Mouse (Mus musculus) embryonic stem cell, embryonic (primary cell): ENCODE data around the gene Irgc1.

ENCODE experiments used
- CTCF ChIA-PET, 4 experiments: fragments of 300-600 bp in 2 of 4; fragments of 350-600 bp in 2 of 4; sonication (Branson Sonifier 250); formaldehyde crosslinking; loops; one replicate each; lab custom pipeline; 2022; ENCODE audit warnings: inconsistent platforms in 2 of 4; lab: Charles Lee
- POLR2A ChIA-PET, 4 experiments: fragments of 300-600 bp in 2 of 4; fragments of 350-600 bp in 2 of 4; sonication (Branson Sonifier 250); formaldehyde crosslinking; loops; one replicate each; lab custom pipeline; 2022; ENCODE audit warnings: antibody characterized with exemption in 4 of 4, inconsistent platforms in 1 of 4; lab: Charles Lee

Irgc1 gene

GRCm38 (mm10) chr7:24451855-24452311, at the start of gene Irgc1:
Gene Irgc1 (minus strand): TSS chr7:24452297.
- POLR2A ChIA-PET = interaction anchor here in 3 of 4 experiments (0.6 to 4.5 kb wide), 12 partner anchors 9 to 168 kb away, joined by 3 to 25 read pairs (median 4); partner anchors contain the start of genes Plaur (in 2 of the 3), Irgq (in 1 of the 3) and Zfp428 (in 1 of the 3)
- CTCF ChIA-PET = interaction anchor here (0.9 to 4.0 kb wide), 8 partner anchors 10 to 22 kb away, joined by 3 to 23 read pairs (median 8); no protein-coding TSS in a partner anchor

- ChIA-PET POLR2A (interaction anchor here in 2 of 4 experiments (0.7 to 11.8 kb wide), 8 partner anchors 8 to 39 kb away, joined by 3 to 133 read pairs (median 3); partner anchors contain the start of gene Cadm4 (in 1 of the 2)), CTCF (interaction anchor here (0.6 to 2.9 kb wide), 46 partner anchors 9 to 1124 kb away, joined by 3 to 21 read pairs (median 4); partner anchors contain the start of genes Cadm4 (in 1 of the 4), Irgq (in 1 of the 4), Rabac1 (in 1 of the 4) and Xrcc1 (in 1 of the 4))
Measured at GRCm38 (mm10) chr7:24501492-24501891, 49.4 kb upstream of the Irgc1 start.

- ChIA-PET POLR2A (interaction anchor here in 3 of 4 experiments (0.5 to 11.8 kb wide), 10 partner anchors 9 to 164 kb away, joined by 3 to 133 read pairs (median 3); partner anchors contain the start of gene Cadm4 (in 1 of the 3)), CTCF (interaction anchor here (0.6 to 2.9 kb wide), 59 partner anchors 8 to 1369 kb away, joined by 3 to 21 read pairs (median 4); partner anchors contain the start of genes Cadm4 (in 2 of the 4), Xrcc1 (in 2 of the 4), Irgq (in 1 of the 4) and Pinlyp (in 1 of the 4))
Measured at GRCm38 (mm10) chr7:24500929-24501328, 48.8 kb upstream of the Irgc1 start.

- CTCF ChIA-PET = interaction anchor here (0.5 to 2.9 kb wide), 32 partner anchors 8 to 334 kb away, joined by 3 to 21 read pairs (median 4); partner anchors contain the start of genes AC161166.1 (in 1 of the 4), Cadm4 (in 1 of the 4), Irgq (in 1 of the 4) and Plaur (in 1 of the 4)
- POLR2A ChIA-PET = interaction anchor here in 3 of 4 experiments (0.8 to 11.8 kb wide), 14 partner anchors 11 to 200 kb away, joined by 3 to 133 read pairs (median 6); partner anchors contain the start of genes Pinlyp (in 1 of the 3) and Xrcc1 (in 1 of the 3)
Measured at GRCm38 (mm10) chr7:24499856-24500577, 47.9 kb upstream of the Irgc1 start.

- POLR2A ChIA-PET = interaction anchor here in 2 of 4 experiments (1.7 to 4.4 kb wide), 3 partner anchors 10 to 19 kb away, joined by 4 to 21 read pairs (median 12); no protein-coding TSS in a partner anchor
- CTCF ChIA-PET = interaction anchor here in 2 of 4 experiments (0.9 to 1.2 kb wide), 2 partner anchors 14 kb away, joined by 3 to 4 read pairs; no protein-coding TSS in a partner anchor
Measured at GRCm38 (mm10) chr7:24488303-24488702, 36.2 kb upstream of the Irgc1 start.

GRCm38 (mm10) chr7:24487403-24487802, 35.3 kb upstream of the Irgc1 start:
- CTCF ChIA-PET = interaction anchor here in 3 of 4 experiments (0.6 to 1.1 kb wide), 3 partner anchors 14 to 132 kb away, joined by 3 to 5 read pairs (median 4); no protein-coding TSS in a partner anchor

GRCm38 (mm10) chr7:24486654-24487130, 34.6 kb upstream of the Irgc1 start:
- CTCF ChIA-PET = interaction anchor here in 2 of 4 experiments (1.0 to 1.1 kb wide), 2 partner anchors 15 to 29 kb away, joined by 4 to 5 read pairs; no protein-coding TSS in a partner anchor
- POLR2A ChIA-PET = interaction anchor here (0.6 to 4.4 kb wide), 4 partner anchors 10 to 28 kb away, joined by 3 to 21 read pairs (median 4); no protein-coding TSS in a partner anchor

More at GRCm38 (mm10) chr7:24487403-24487802, 35.3 kb upstream of the Irgc1 start:
- POLR2A ChIA-PET = interaction anchor here in 2 of 4 experiments (1.1 to 4.4 kb wide), 5 partner anchors 9 to 38 kb away, joined by 3 to 21 read pairs (median 4); no protein-coding TSS in a partner anchor

GRCm38 (mm10) chr7:24485481-24485880, 33.4 kb upstream of the Irgc1 start:
- CTCF ChIA-PET = interaction anchor here in 2 of 4 experiments (0.8 to 2.4 kb wide), 3 partner anchors 12 to 113 kb away, joined by 3 to 11 read pairs (median 3); no protein-coding TSS in a partner anchor
- POLR2A ChIA-PET = interaction anchor here in 1 of 4 experiments (2.2 kb wide), 1 partner anchor 134 kb away, joined by 4 read pairs; no protein-coding TSS in a partner anchor

GRCm38 (mm10) chr7:24483291-24483690, 31.2 kb upstream of the Irgc1 start:
- ChIA-PET CTCF (interaction anchor here (0.6 to 2.4 kb wide), 16 partner anchors 10 to 468 kb away, joined by 3 to 11 read pairs (median 3); no protein-coding TSS in a partner anchor), POLR2A (interaction anchor here (0.6 to 3.9 kb wide), 16 partner anchors 9 to 705 kb away, joined by 3 to 24 read pairs (median 4); partner anchors contain the start of genes Zfp428 (in 2 of the 4) and AC161166.1 (in 1 of the 4))

- CTCF ChIA-PET = interaction anchor here (0.5 to 2.2 kb wide), 17 partner anchors 9 to 160 kb away, joined by 3 to 20 read pairs (median 5); partner anchors contain the start of gene Smg9 (in 1 of the 4)
- POLR2A ChIA-PET = interaction anchor here in 3 of 4 experiments (0.5 to 3.9 kb wide), 17 partner anchors 10 to 137 kb away, joined by 3 to 24 read pairs (median 5); partner anchors contain the start of genes Irgq (in 2 of the 3), Smg9 (in 1 of the 3) and Zfp428 (in 1 of the 3)
Measured at GRCm38 (mm10) chr7:24482208-24483020, 30.3 kb upstream of the Irgc1 start.

- POLR2A ChIA-PET = interaction anchor here in 3 of 4 experiments (0.6 to 3.9 kb wide), 25 partner anchors 9 to 183 kb away, joined by 3 to 24 read pairs (median 4); partner anchors contain the start of genes Irgq (in 2 of the 3), Zfp428 (in 2 of the 3) and Smg9 (in 1 of the 3)
- CTCF ChIA-PET = interaction anchor here (0.5 to 2.2 kb wide), 26 partner anchors 8 to 161 kb away, joined by 3 to 20 read pairs (median 5); partner anchors contain the start of gene Smg9 (in 1 of the 4)
Measured at GRCm38 (mm10) chr7:24481474-24482207, 29.5 kb upstream of the Irgc1 start, which contains the start of gene Cadm4. Gene Cadm4 (plus strand): TSS chr7:24482023.

GRCm38 (mm10) chr7:24480986-24481473, 28.9 kb upstream of the Irgc1 start:
- POLR2A ChIA-PET = interaction anchor here in 3 of 4 experiments (0.7 to 3.9 kb wide), 23 partner anchors 8 to 410 kb away, joined by 3 to 24 read pairs (median 4); partner anchors contain the start of genes Irgq (in 2 of the 3) and Zfp428 (in 2 of the 3)
- CTCF ChIA-PET = interaction anchor here in 3 of 4 experiments (0.5 to 2.2 kb wide), 22 partner anchors 8 to 161 kb away, joined by 3 to 20 read pairs (median 5); partner anchors contain the start of gene Smg9 (in 1 of the 3)

- CTCF ChIA-PET = interaction anchor here (0.7 to 2.2 kb wide), 12 partner anchors 8 to 1375 kb away, joined by 3 to 14 read pairs (median 5); partner anchors contain the start of genes Pinlyp (in 1 of the 4) and Xrcc1 (in 1 of the 4)
- POLR2A ChIA-PET = interaction anchor here in 2 of 4 experiments (0.8 to 1.9 kb wide), 16 partner anchors 8 to 411 kb away, joined by 3 to 10 read pairs (median 3); partner anchors contain the start of genes Zfp428 (in 2 of the 2) and Irgq (in 1 of the 2)
Measured at GRCm38 (mm10) chr7:24480121-24480941, 28.2 kb upstream of the Irgc1 start.

- POLR2A ChIA-PET = interaction anchor here in 2 of 4 experiments (1.0 to 1.3 kb wide), 3 partner anchors 8 to 411 kb away, joined by 3 read pairs; partner anchors contain the start of gene Zfp428 (in 1 of the 2)
- CTCF ChIA-PET = interaction anchor here in 2 of 4 experiments (0.7 to 1.2 kb wide), 4 partner anchors 37 to 1376 kb away, joined by 3 to 5 read pairs (median 4); no protein-coding TSS in a partner anchor
Measured at GRCm38 (mm10) chr7:24479685-24480084, 27.6 kb upstream of the Irgc1 start.
